Mouse (Mus musculus) granulocyte monocyte progenitor cell, adult 5-6 weeks (primary cell): ENCODE results near the gene Mrpl58. TPM values are rescaled to one million over a fixed set of nuclear protein-coding genes. Genes with fewer than 3 reads are reported as not detected.
"Not testable (repeated sequence)": the region's sequence is repeated elsewhere in the genome, so short reads cannot be mapped to it uniquely, and the experiment has no call there.

ENCODE experiments used
- ATAC-seq: replicated peaks from 2 replicates; pipeline ENCODE4 v1.8.0; 2016; ENCODE audit warnings: mild to moderate bottlenecking, moderate TSS enrichment, inconsistent platforms; ENCODE audit not compliant: poor library complexity, severe bottlenecking
- total RNA-seq, 2 experiments: library from RNA; stranded (forward) in 1 of 2; stranded (reverse) in 1 of 2; fragments of 200-712, 200-1000 nt in 1 of 2; fragments of >200 nt in 1 of 2; fragmentation: Nextera tagmentation in 1 of 2; gene quantifications; 2 replicates each; pipeline ENCODE4 v1.2.3; 2014 to 2017

Gene Mrpl58
- total RNA-seq, 2 experiments from 2014 or later = 77.9 to 91.3 TPM

- ATAC-seq = no peak
Measured at GRCm38 (mm10) chr11:115453306-115453705, 49.8 kb downstream of the Mrpl58 start.

GRCm38 (mm10) chr11:115454822-115455221 lies 51.3 kb downstream of the Mrpl58 start:
- not testable (repeated sequence) for ATAC-seq

GRCm38 (mm10) chr11:115455619-115456018 lies 52.1 kb downstream of the Mrpl58 start:
- no peak for ATAC-seq

GRCm38 (mm10) chr11:115456182-115456581 lies 52.6 kb downstream of the Mrpl58 start:
- no peak for ATAC-seq

GRCm38 (mm10) chr11:115457405-115457804 lies 53.9 kb downstream of the Mrpl58 start:
- no peak for ATAC-seq

GRCm38 (mm10) chr11:115460976-115461375 lies 57.4 kb downstream of the Mrpl58 start:
- ATAC-seq = no peak

- no peak for ATAC-seq
Measured at GRCm38 (mm10) chr11:115461846-115462242, 58.3 kb downstream of the Mrpl58 start.

Other genes with a start within 250 kb of the Mrpl58 start
- 37.4 and 55.9 TPM in 2 replicates for gene Slc9a3r1, start 240.4 kb upstream of the Mrpl58 start, total RNA-seq (2014; fragmentation: Nextera tagmentation)
- 48.2 and 50.3 TPM in 2 replicates for gene Slc9a3r1, start 240.4 kb upstream of the Mrpl58 start, total RNA-seq (2017)
- 11.5 and 12.8 TPM in 2 replicates for gene Tmem104, start 216.3 kb upstream of the Mrpl58 start, total RNA-seq (2014; fragmentation: Nextera tagmentation)
- gene Tmem104, start 216.3 kb upstream of the Mrpl58 start, total RNA-seq (2017) = 2.4 and 3.6 TPM in 2 replicates
- 27.1 and 27.5 TPM in 2 replicates for gene Nat9, start 215.9 kb upstream of the Mrpl58 start, total RNA-seq (2014; fragmentation: Nextera tagmentation)
- 21.3 and 28.0 TPM in 2 replicates for gene Nat9, start 215.9 kb upstream of the Mrpl58 start, total RNA-seq (2017)
- not detected in 2 replicates for gene Grin2c, start 136.5 kb upstream of the Mrpl58 start, total RNA-seq (2014; fragmentation: Nextera tagmentation)
- not detected in 2 replicates for gene Grin2c, start 136.5 kb upstream of the Mrpl58 start, total RNA-seq (2017)
- gene Fdxr, start 126.7 kb upstream of the Mrpl58 start, total RNA-seq (2014; fragmentation: Nextera tagmentation) = 23.9 and 26.4 TPM in 2 replicates
- 9.7 and 14.2 TPM in 2 replicates for gene Fdxr, start 126.7 kb upstream of the Mrpl58 start, total RNA-seq (2017)
- 1.2 and 1.3 TPM in 2 replicates for gene Fads6, start 106.1 kb upstream of the Mrpl58 start, total RNA-seq (2014; fragmentation: Nextera tagmentation)
- gene Fads6, start 106.1 kb upstream of the Mrpl58 start, total RNA-seq (2017) = 1.4 and 2.9 TPM in 2 replicates
- gene Otop2, start 96.6 kb upstream of the Mrpl58 start, total RNA-seq (2014; fragmentation: Nextera tagmentation) = not detected in 2 replicates
- not detected in 2 replicates for gene Otop2, start 96.6 kb upstream of the Mrpl58 start, total RNA-seq (2017)
- gene Ush1g, start 81.7 kb upstream of the Mrpl58 start, total RNA-seq (2014; fragmentation: Nextera tagmentation) = not detected in 2 replicates
- not detected in 2 replicates for gene Ush1g, start 81.7 kb upstream of the Mrpl58 start, total RNA-seq (2017)
- gene Otop3, start 69.0 kb upstream of the Mrpl58 start, total RNA-seq (2014; fragmentation: Nextera tagmentation) = not detected in 2 replicates
- not detected in 2 replicates for gene Otop3, start 69.0 kb upstream of the Mrpl58 start, total RNA-seq (2017)
- not detected in 2 replicates for gene Hid1, start 36.0 kb upstream of the Mrpl58 start, total RNA-seq (2014; fragmentation: Nextera tagmentation)
- gene Hid1, start 36.0 kb upstream of the Mrpl58 start, total RNA-seq (2017) = not detected in 2 replicates
- gene Cdr2l, start 21.8 kb upstream of the Mrpl58 start, total RNA-seq (2014; fragmentation: Nextera tagmentation) = 0.68 TPM in 1 of 2 replicates, not detected in the other
- gene Cdr2l, start 21.8 kb upstream of the Mrpl58 start, total RNA-seq (2017) = 0.67 TPM in 1 of 2 replicates, not detected in the other
- 783 and 971 TPM in 2 replicates for gene Atp5h, start 16.2 kb downstream of the Mrpl58 start, total RNA-seq (2014; fragmentation: Nextera tagmentation)
- gene Atp5h, start 16.2 kb downstream of the Mrpl58 start, total RNA-seq (2017) = 804 and 885 TPM in 2 replicates
- gene Kctd2, start 16.4 kb downstream of the Mrpl58 start, total RNA-seq (2014; fragmentation: Nextera tagmentation) = 16.4 and 19.4 TPM in 2 replicates
- gene Kctd2, start 16.4 kb downstream of the Mrpl58 start, total RNA-seq (2017) = 9.5 and 9.6 TPM in 2 replicates
- not detected in 2 replicates for gene Trim80, start 36.8 kb downstream of the Mrpl58 start, total RNA-seq (2014; fragmentation: Nextera tagmentation)
- gene Trim80, start 36.8 kb downstream of the Mrpl58 start, total RNA-seq (2017) = not detected in 2 replicates
- gene Slc16a5, start 58.7 kb downstream of the Mrpl58 start, total RNA-seq (2014; fragmentation: Nextera tagmentation) = not detected in 2 replicates
- not detected in 2 replicates for gene Slc16a5, start 58.7 kb downstream of the Mrpl58 start, total RNA-seq (2017)
- gene Armc7, start 71.9 kb downstream of the Mrpl58 start, total RNA-seq (2014; fragmentation: Nextera tagmentation) = 5.1 and 5.2 TPM in 2 replicates
- 2.6 and 4.1 TPM in 2 replicates for gene Armc7, start 71.9 kb downstream of the Mrpl58 start, total RNA-seq (2017)
- 75.8 and 96.5 TPM in 2 replicates for gene Nt5c, start 88.1 kb downstream of the Mrpl58 start, total RNA-seq (2014; fragmentation: Nextera tagmentation)
- gene Nt5c, start 88.1 kb downstream of the Mrpl58 start, total RNA-seq (2017) = 113 and 118 TPM in 2 replicates
- 100 and 137 TPM in 2 replicates for gene Jpt1, start 110.6 kb downstream of the Mrpl58 start, total RNA-seq (2014; fragmentation: Nextera tagmentation)
- 136 and 149 TPM in 2 replicates for gene Jpt1, start 110.6 kb downstream of the Mrpl58 start, total RNA-seq (2017)
- 482 and 644 TPM in 2 replicates for gene Sumo2, start 132.5 kb downstream of the Mrpl58 start, total RNA-seq (2014; fragmentation: Nextera tagmentation)
- 590 and 678 TPM in 2 replicates for gene Sumo2, start 132.5 kb downstream of the Mrpl58 start, total RNA-seq (2017)
- gene Nup85, start 160.7 kb downstream of the Mrpl58 start, total RNA-seq (2014; fragmentation: Nextera tagmentation) = 172 and 175 TPM in 2 replicates
- 170 and 173 TPM in 2 replicates for gene Nup85, start 160.7 kb downstream of the Mrpl58 start, total RNA-seq (2017)
- 49.9 and 57.2 TPM in 2 replicates for gene Mrps7, start 200.2 kb downstream of the Mrpl58 start, total RNA-seq (2014; fragmentation: Nextera tagmentation)
- 46.9 and 63.8 TPM in 2 replicates for gene Mrps7, start 200.2 kb downstream of the Mrpl58 start, total RNA-seq (2017)
- 34.1 and 43.3 TPM in 2 replicates for gene Gga3, start 200.3 kb downstream of the Mrpl58 start, total RNA-seq (2014; fragmentation: Nextera tagmentation)
- 28.2 and 31.8 TPM in 2 replicates for gene Gga3, start 200.3 kb downstream of the Mrpl58 start, total RNA-seq (2017)
- 18.9 and 32.1 TPM in 2 replicates for gene Mif4gd, start 209.2 kb downstream of the Mrpl58 start, total RNA-seq (2014; fragmentation: Nextera tagmentation)
- 17.5 and 29.5 TPM in 2 replicates for gene Mif4gd, start 209.2 kb downstream of the Mrpl58 start, total RNA-seq (2017)
- gene Slc25a19, start 224.5 kb downstream of the Mrpl58 start, total RNA-seq (2014; fragmentation: Nextera tagmentation) = 21.9 and 26.1 TPM in 2 replicates
- 12.8 and 21.6 TPM in 2 replicates for gene Slc25a19, start 224.5 kb downstream of the Mrpl58 start, total RNA-seq (2017)